Mouse (Mus musculus) cerebellum, adult (tissue): ENCODE measurements around the gene Csf3.
"Not testable (repeated sequence)": the region's sequence is repeated elsewhere in the genome, so short reads cannot be mapped to it uniquely, and the experiment has no call there.

Experiments used
- ATAC-seq: cut with Nextera tagmentation; 2 replicates; pipeline ENCODE4 v1.9.2; 2017; ENCODE audit warnings: mild to moderate bottlenecking, moderate library complexity, mixed read lengths; ENCODE audit not compliant: insufficient number of reproducible peaks, low FRiP score, low TSS enrichment

Csf3 gene

GRCm38 (mm10) chr11:98701213-98701670, at the start of gene Csf3:
TSS of gene Csf3 (plus strand) at chr11:98701263.
- no peak for ATAC-seq

- peak; percentile 56; the same call in 1 of the 2 replicates for ATAC-seq
Observed at GRCm38 (mm10) chr11:98655076-98655475, 46.0 kb upstream of the Csf3 start.

- no peak; the same call in 1 of the 2 replicates for ATAC-seq
Observed at GRCm38 (mm10) chr11:98660517-98660916, 40.5 kb upstream of the Csf3 start.

GRCm38 (mm10) chr11:98664091-98664490, 37.0 kb upstream of the Csf3 start, which contains the start of gene Gsdma:
TSS of gene Gsdma (plus strand) at chr11:98664351.
- no peak for ATAC-seq

GRCm38 (mm10) chr11:98668984-98669383, 32.1 kb upstream of the Csf3 start:
- ATAC-seq: no peak

- no peak for ATAC-seq
Observed at GRCm38 (mm10) chr11:98671284-98671815, 29.7 kb upstream of the Csf3 start.

GRCm38 (mm10) chr11:98671857-98672256, 29.2 kb upstream of the Csf3 start:
- no peak for ATAC-seq

- no peak for ATAC-seq
Observed at GRCm38 (mm10) chr11:98672482-98672881, 28.6 kb upstream of the Csf3 start.

- ATAC-seq: not testable (repeated sequence)
Observed at GRCm38 (mm10) chr11:98673136-98673535, 27.9 kb upstream of the Csf3 start.

GRCm38 (mm10) chr11:98675829-98676363, 25.2 kb upstream of the Csf3 start:
- no peak for ATAC-seq

GRCm38 (mm10) chr11:98680023-98680422, 21.0 kb upstream of the Csf3 start:
- no peak for ATAC-seq

- not testable (repeated sequence) for ATAC-seq
Observed at GRCm38 (mm10) chr11:98680595-98680994, 20.5 kb upstream of the Csf3 start.

- ATAC-seq: no peak
Observed at GRCm38 (mm10) chr11:98681186-98681585, 19.9 kb upstream of the Csf3 start.

- ATAC-seq: peak; percentile 95
Observed at GRCm38 (mm10) chr11:98681786-98682745, 19.0 kb upstream of the Csf3 start, which contains the start of gene Psmd3. TSS of gene Psmd3 (plus strand) at chr11:98682554.

- ATAC-seq: peak; percentile 5; the same call in 1 of the 2 replicates
Observed at GRCm38 (mm10) chr11:98682811-98683210, 18.3 kb upstream of the Csf3 start.

GRCm38 (mm10) chr11:98685642-98686041, 15.4 kb upstream of the Csf3 start:
- ATAC-seq: no peak

- ATAC-seq: no peak
Observed at GRCm38 (mm10) chr11:98686976-98687375, 14.1 kb upstream of the Csf3 start.

- ATAC-seq: no peak
Observed at GRCm38 (mm10) chr11:98688009-98688408, 13.1 kb upstream of the Csf3 start.

GRCm38 (mm10) chr11:98693201-98693600, 7.9 kb upstream of the Csf3 start:
- ATAC-seq: no peak

GRCm38 (mm10) chr11:98693746-98694145, 7.3 kb upstream of the Csf3 start:
- ATAC-seq: no peak

- ATAC-seq: no peak
Observed at GRCm38 (mm10) chr11:98694301-98694700, 6.8 kb upstream of the Csf3 start.
